Mouse (Mus musculus) liver, adult 2 months (tissue): ENCODE results near the gene Glis3. TPM values are rescaled to one million over a fixed set of nuclear protein-coding genes. Genes with fewer than 3 reads are reported as not detected.

ENCODE experiments used
- DNase-seq: peaks from one replicate; pipeline ENCODE4 v3.0.0-alpha.2; 2011; ENCODE audit warnings: low read depth, low spot score; ENCODE audit errors: extremely low read depth
- H3K27ac ChIP-seq: fragments of 200-500 bp; replicated peaks from 2 replicates; pipeline ENCODE4 v1.5.1; 2012; ENCODE audit warnings: low read depth, mild to moderate bottlenecking, control low read depth, inconsistent platforms, low read length; ENCODE audit not compliant: insufficient read depth
- H3K27me3 ChIP-seq: fragments of 200-500 bp; 2 replicates; pipeline ENCODE4 v1.6.1; 2012; ENCODE audit warnings: mild to moderate bottlenecking, moderate library complexity, low read length, inconsistent platforms; ENCODE audit not compliant: control insufficient read depth, insufficient read depth
- H3K36me3 ChIP-seq: fragments of 200-500 bp; 2 replicates; pipeline ENCODE4 v1.6.1; 2012; ENCODE audit warnings: low read length, inconsistent platforms; ENCODE audit not compliant: control insufficient read depth, insufficient read depth
- H3K4me1 ChIP-seq: fragments of 200-500 bp; 2 replicates; pipeline ENCODE4 v1.6.1; 2011; ENCODE audit warnings: low read length; ENCODE audit not compliant: control insufficient read depth, insufficient read depth
- H3K4me3 ChIP-seq: fragments of 200-500 bp; 2 replicates; pipeline ENCODE4 v1.5.1; 2011; ENCODE audit warnings: low read depth, mild to moderate bottlenecking, control low read depth, low read length, moderate library complexity; ENCODE audit not compliant: insufficient read depth
- H3K79me2 ChIP-seq: fragments of 200-500 bp; 2 replicates; pipeline ENCODE4 v1.6.1; 2012; ENCODE audit warnings: inconsistent platforms, mild to moderate bottlenecking, low read length, moderate library complexity; ENCODE audit not compliant: control insufficient read depth, insufficient read depth
- H3K9ac ChIP-seq: fragments of 200-500 bp; 2 replicates; pipeline ENCODE4 v1.6.1; 2012; ENCODE audit warnings: low read depth, mild to moderate bottlenecking, control low read depth, inconsistent platforms, low read length
- CTCF ChIP-seq: fragments of 200-500 bp; IDR thresholded peaks from 2 replicates; pipeline ENCODE4 v1.5.1; 2011; ENCODE audit warnings: low read depth, low read length, control low read depth
- POLR2A ChIP-seq: fragments of 200-500 bp; IDR thresholded peaks from 2 replicates; pipeline ENCODE4 v1.6.1; 2011; ENCODE audit warnings: low read length, control low read depth; ENCODE audit not compliant: insufficient read depth; ENCODE audit errors: extremely low read depth
- whole genome bisulfite sequencing: fragments of 180-500 bp; shearing (Covaris S2); methylation state at CpG from one replicate; pipeline ENCODE4 v1.1.7; 2018; 5-methylcytosine and 5-hydroxymethylcytosine counted together
- polyA plus RNA-seq: library from polyadenylated mRNA; depleted of rRNA; stranded (reverse); fragments of >200 nt; gene quantifications from 2 replicates; pipeline ENCODE4 v1.2.3, GENCODE M21; 2012
- total RNA-seq: library from RNA; depleted of rRNA; stranded (reverse); fragments of >200 nt; gene quantifications from 2 replicates; pipeline ENCODE4 v1.2.3, GENCODE M21; 2014

Glis3 gene
- total and polyA plus RNA-seq, 2 experiments, result 0.37 to 0.43 TPM

- Histone ChIP-seq H3K4me1 (no peaks in the 10 kb centered on the region), H3K79me2 (no peaks in the 10 kb centered on the region), H3K4me3 (no peak overlapping the region), H3K27ac (no peak overlapping the region), H3K27me3 (no peaks in the 10 kb centered on the region), H3K9ac (no peak overlapping the region), H3K36me3 (no peaks in the 10 kb centered on the region)
- WGBS, result 42% methylated on average over 2 of the region's 2 CpGs
- no peak for TF ChIP-seq CTCF
- TF ChIP-seq POLR2A, result no peak
- no peak for DNase-seq
Measured at GRCm38 (mm10) chr19:28287431-28287830, 392.4 kb downstream of the Glis3 start.

GRCm38 (mm10) chr19:28284098-28284569 lies 395.7 kb downstream of the Glis3 start:
- no peak overlapping the region for H3K4me3 ChIP-seq
- WGBS, result 89% methylated on average over 7 of the region's 7 CpGs
- DNase-seq, result no peak
- no peak overlapping the region for H3K9ac ChIP-seq
- H3K27ac ChIP-seq, result no peak overlapping the region
- H3K79me2 ChIP-seq, result no peaks in the 10 kb centered on the region
- no peaks in the 10 kb centered on the region for H3K27me3 ChIP-seq
- TF ChIP-seq POLR2A (no peak), CTCF (no peak)
- no peaks in the 10 kb centered on the region for H3K4me1 ChIP-seq
- no peaks in the 10 kb centered on the region for H3K36me3 ChIP-seq

DNA sequence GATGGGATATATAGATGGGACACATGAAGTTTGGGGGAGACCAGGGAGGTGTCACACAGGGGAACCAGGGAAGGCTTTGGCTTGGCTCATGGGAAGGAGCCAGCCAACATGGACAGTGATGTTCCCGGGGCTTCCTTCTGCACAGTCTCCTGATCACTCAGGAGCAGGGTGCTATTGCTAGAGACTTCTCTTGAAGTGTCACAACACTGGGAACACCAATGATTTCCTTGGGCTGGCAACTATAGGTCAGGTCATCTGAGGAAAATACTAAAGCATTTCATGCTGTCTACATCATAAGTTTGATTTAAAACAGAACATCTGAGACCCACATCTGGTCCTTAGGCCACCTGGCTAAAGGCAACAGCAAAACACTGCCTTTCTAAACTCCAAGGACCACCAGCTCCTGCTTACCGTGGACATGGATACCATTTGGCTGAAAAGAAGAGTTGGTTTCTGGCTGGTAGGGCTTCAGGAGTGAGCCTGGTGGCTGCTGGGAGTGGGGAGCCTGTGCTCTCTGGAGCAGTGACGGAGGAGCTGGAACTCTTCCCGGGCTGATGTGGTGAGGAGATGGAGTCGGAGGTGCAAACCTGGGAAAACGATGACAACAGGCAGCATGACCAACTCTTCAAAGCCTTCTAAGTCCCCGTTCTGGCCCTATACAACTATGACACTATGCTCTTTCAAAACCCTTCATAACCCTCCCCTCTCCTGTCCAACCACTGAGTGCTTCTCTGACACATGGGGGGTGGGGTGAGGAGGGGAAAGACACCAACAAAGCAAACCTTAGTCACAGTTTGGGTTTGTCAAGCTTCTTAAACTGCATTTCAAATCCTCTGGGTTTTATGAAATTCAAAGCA lies 396.4 kb downstream of the Glis3 start:
- Histone ChIP-seq H3K27ac (no peak overlapping the region), H3K9ac (no peak overlapping the region), H3K36me3 (no peaks in the 10 kb centered on the region), H3K4me3 (no peak overlapping the region), H3K4me1 (no peaks in the 10 kb centered on the region), H3K79me2 (no peaks in the 10 kb centered on the region), H3K27me3 (no peaks in the 10 kb centered on the region)
- TF ChIP-seq POLR2A, result no peak
- TF ChIP-seq CTCF, result no peak
- 91% methylated on average over 7 of the region's 7 CpGs for WGBS
- DNase-seq, result no peak

GRCm38 (mm10) chr19:28281405-28281804 lies 398.5 kb downstream of the Glis3 start:
- Histone ChIP-seq H3K9ac (no peak overlapping the region), H3K4me3 (no peak overlapping the region), H3K27ac (no peak overlapping the region), H3K79me2 (no peaks in the 10 kb centered on the region), H3K27me3 (no peaks in the 10 kb centered on the region; the same call in 1 of the 2 replicates), H3K4me1 (no peaks in the 10 kb centered on the region), H3K36me3 (no peaks in the 10 kb centered on the region)
- 57% methylated on average over 4 of the region's 4 CpGs for WGBS
- TF ChIP-seq CTCF (no peak), POLR2A (no peak)
- DNase-seq, result peak; percentile 13

DNA sequence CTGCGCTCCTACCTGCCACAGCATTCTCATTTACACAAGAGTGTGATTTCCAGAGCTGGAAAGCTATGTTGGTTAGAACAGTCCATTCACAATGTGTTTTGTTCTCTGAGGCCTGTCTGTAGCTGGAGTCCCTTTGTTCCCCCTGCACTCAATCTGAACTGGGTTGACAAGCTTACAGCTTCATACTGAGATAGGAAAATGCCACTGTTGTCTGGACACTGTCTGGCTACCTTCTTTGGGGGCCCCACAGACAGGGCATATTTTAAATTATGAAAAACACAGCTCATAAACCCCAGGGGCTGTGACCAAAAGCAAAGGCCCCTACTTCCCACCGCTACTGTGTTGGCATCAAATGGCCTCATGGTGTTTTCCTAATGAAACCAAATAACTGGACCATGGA lies 402.8 kb downstream of the Glis3 start:
- no peak overlapping the region for H3K4me3 ChIP-seq
- H3K27ac ChIP-seq, result no peak overlapping the region
- H3K79me2 ChIP-seq, result no peaks in the 10 kb centered on the region
- WGBS, result 95% methylated on average over 2 of the region's 2 CpGs
- H3K36me3 ChIP-seq, result no peaks in the 10 kb centered on the region
- no peak for DNase-seq
- H3K9ac ChIP-seq, result no peak overlapping the region
- TF ChIP-seq CTCF (no peak), POLR2A (no peak)
- no peaks in the 10 kb centered on the region for H3K4me1 ChIP-seq
- H3K27me3 ChIP-seq, result no peaks in the 10 kb centered on the region; the same call in 1 of the 2 replicates

GRCm38 (mm10) chr19:28274501-28274900 lies 405.4 kb downstream of the Glis3 start:
- H3K27ac ChIP-seq, result no peak overlapping the region
- WGBS, result 75% methylated on average over 2 of the region's 2 CpGs
- H3K27me3 ChIP-seq, result no peaks in the 10 kb centered on the region; the same call in 1 of the 2 replicates
- H3K36me3 ChIP-seq, result no peaks in the 10 kb centered on the region
- H3K4me3 ChIP-seq, result no peak overlapping the region
- H3K9ac ChIP-seq, result no peak overlapping the region
- no peak for DNase-seq
- no peaks in the 10 kb centered on the region for H3K4me1 ChIP-seq
- no peaks in the 10 kb centered on the region for H3K79me2 ChIP-seq
- TF ChIP-seq CTCF (no peak), POLR2A (no peak)
